Mouse (Mus musculus): ENCODE results near the gene Rbm12. TPM values are rescaled to one million over a fixed set of nuclear protein-coding genes. Genes with fewer than 3 reads are reported as not detected.
"Not testable (repeated sequence)": the region's sequence is repeated elsewhere in the genome, so short reads cannot be mapped to it uniquely, and the experiment has no call there.

Rbm12 gene
- total RNA-seq (2021): 10 to 100 TPM; 11.1 to 11.5 TPM

GRCm38 (mm10) chr2:156111358-156112079 lies at the start of gene Rbm12, which contains the start of gene Cpne1:
TSS of gene Rbm12 (minus strand) at chr2:156111978.
TSS of gene Cpne1 (minus strand) at chr2:156111965.
- DNase-seq: peak; percentile 93 to 96
- intact Hi-C loops (cut with DNase I): loop anchor here (2.0 kb wide), 2 partner anchors 69 to 103 kb away; partner anchors contain the start of genes Ergic3 and Rbm39

GRCm38 (mm10) chr2:156151538-156151937 lies 39.8 kb upstream of the Rbm12 start:
- intact Hi-C loops (cut with DNase I): no loop called here
- DNase-seq: no peak

GRCm38 (mm10) chr2:156147316-156147915 lies 35.6 kb upstream of the Rbm12 start:
- no peak for DNase-seq
- intact Hi-C loops (cut with DNase I): loop anchor here (2.0 kb wide), 1 partner anchor 29 kb away; no protein-coding TSS in a partner anchor

- DNase-seq: no peak
- intact Hi-C loops (cut with DNase I): loop anchor here (2.0 kb wide), 1 partner anchor 30 kb away; no protein-coding TSS in a partner anchor
These were observed 34.7 kb upstream of the Rbm12 start for GRCm38 (mm10) chr2:156146272-156146989.

- intact Hi-C loops (cut with DNase I): loop anchor here (2.0 kb wide), 1 partner anchor 31 kb away; no protein-coding TSS in a partner anchor
- DNase-seq: no peak
These were observed 33.8 kb upstream of the Rbm12 start for GRCm38 (mm10) chr2:156145486-156146130.

GRCm38 (mm10) chr2:156143953-156144724 lies 32.4 kb upstream of the Rbm12 start, which contains the start of the genes Romo1 and Nfs1:
TSS of gene Romo1 (plus strand) at chr2:156144039.
TSS of gene Nfs1 (minus strand) at chr2:156144186.
- peak; percentile 91 for DNase-seq

GRCm38 (mm10) chr2:156143367-156143766 lies 31.6 kb upstream of the Rbm12 start:
- intact Hi-C loops (cut with DNase I): loop anchor here (2.0 kb wide), 1 partner anchor 181 kb away; no protein-coding TSS in a partner anchor
- DNase-seq: no peak

More at GRCm38 (mm10) chr2:156143953-156144724, 32.4 kb upstream of the Rbm12 start, which contains the start of the genes Romo1 and Nfs1:
- intact Hi-C loops (cut with DNase I): loop anchor here (2.0 kb wide), 1 partner anchor 181 kb away; no protein-coding TSS in a partner anchor

GRCm38 (mm10) chr2:156142820-156143219 lies 31.0 kb upstream of the Rbm12 start:
- DNase-seq: no peak
- intact Hi-C loops (cut with DNase I): loop anchor here (2.0 kb wide), 1 partner anchor 180 kb away; no protein-coding TSS in a partner anchor

- DNase-seq: no peak
- intact Hi-C loops (cut with DNase I): no loop called here
These were observed 23.9 kb upstream of the Rbm12 start for GRCm38 (mm10) chr2:156135695-156136094.

- no peak for DNase-seq
- intact Hi-C loops (cut with DNase I): no loop called here
These were observed 22.4 kb upstream of the Rbm12 start for GRCm38 (mm10) chr2:156134161-156134560.

GRCm38 (mm10) chr2:156126992-156127391 lies 15.2 kb upstream of the Rbm12 start, which contains the start of gene Gm28036:
TSS of gene Gm28036 (minus strand) at chr2:156127092.
- intact Hi-C loops (cut with DNase I): no loop called here
- DNase-seq: no peak

GRCm38 (mm10) chr2:156123731-156124130 lies 12.0 kb upstream of the Rbm12 start:
- intact Hi-C loops (cut with DNase I): no loop called here
- no peak for DNase-seq

GRCm38 (mm10) chr2:156119566-156119965 lies 7.8 kb upstream of the Rbm12 start:
- intact Hi-C loops (cut with DNase I): no loop called here
- no peak for DNase-seq

GRCm38 (mm10) chr2:156112080-156112423 lies 274 bp upstream of the Rbm12 start:
- DNase-seq; intact Hi-C loops (cut with DNase I): not testable (repeated sequence)

- peak in 1 of 2 experiments; percentile 22 for DNase-seq
- intact Hi-C loops (cut with DNase I): loop anchor here (2.0 kb wide), 2 partner anchors 70 to 102 kb away; partner anchors contain the start of genes Ergic3 and Rbm39
These were observed 986 bp downstream of the Rbm12 start for GRCm38 (mm10) chr2:156110627-156111357.

GRCm38 (mm10) chr2:156091926-156092325 lies 19.9 kb downstream of the Rbm12 start:
- intact Hi-C loops (cut with DNase I): no loop called here
- DNase-seq: no peak

GRCm38 (mm10) chr2:156089799-156090198 lies 22.0 kb downstream of the Rbm12 start:
- intact Hi-C loops (cut with DNase I): no loop called here
- DNase-seq: no peak

GRCm38 (mm10) chr2:156087391-156088110 lies 24.2 kb downstream of the Rbm12 start:
- intact Hi-C loops (cut with DNase I): no loop called here
- no peak for DNase-seq

Measured in heart, postnatal 36 days (tissue).